Comparison of ENCODE assay signal across 26 mouse cellular contexts in genomic region chr8:105310118-105310517, GRCm38 (mm10). TPM values are rescaled to one million over a fixed set of nuclear protein-coding genes. Genes with fewer than 3 reads are reported as not detected.
A peak's percentile ranks its signal among the peaks of the same experiment; 100 is the strongest.
DNase-seq lines count a peak whose midpoint lies in the region; ATAC-seq and TF ChIP-seq lines count a peak whose summit lies in the region.
"Had no signal": no experiment of that assay in that cellular context is flagged by ENCODE, and none has a peak within 500 bp of the region (broad histone marks: within the 10 kb centered on the region; RNA-seq: fewer than 3 reads in every experiment).

No protein-coding gene starts in this region.

- H3K4me3 ChIP-seq in liver, embryonic 12.5 days, result no peak overlapping the region
- H3K4me3 ChIP-seq in liver, postnatal 0 days (ENCODE audit: low read depth, low read length), result no peak overlapping the region
- H3K4me3 ChIP-seq: forebrain, embryonic 10.5 days; forebrain, embryonic 13.5 days; heart, embryonic 12.5 days; heart, embryonic 15.5 days; hindbrain, embryonic 10.5 days; hindbrain, embryonic 13.5 days; intestine, embryonic 15.5 days had no signal

- no peaks in the 10 kb centered on the region for H3K9me3 ChIP-seq in liver, embryonic 12.5 days (replicated peaks)
- no peaks in the 10 kb centered on the region for H3K9me3 ChIP-seq in liver, postnatal 0 days (ENCODE audit: low read length)
- H3K9me3 ChIP-seq: forebrain, embryonic 10.5 days; forebrain, embryonic 13.5 days; G1E; heart, embryonic 12.5 days; heart, embryonic 15.5 days; hindbrain, embryonic 10.5 days; hindbrain, embryonic 13.5 days; intestine, embryonic 15.5 days had no signal

- H3K36me3 ChIP-seq in liver, embryonic 12.5 days, result peaks cover 100% of the 10 kb centered on the region
- peaks cover 66% of the 10 kb centered on the region for H3K36me3 ChIP-seq in liver, postnatal 0 days (replicated peaks; ENCODE audit: insufficient read depth, low read length)

- no peak overlapping the region for H3K4me2 ChIP-seq in liver, embryonic 12.5 days
- no peak overlapping the region for H3K4me2 ChIP-seq in liver, postnatal 0 days (ENCODE audit: low read depth, low read length)
- H3K4me2 ChIP-seq: forebrain, embryonic 13.5 days; heart, embryonic 12.5 days; heart, embryonic 15.5 days; hindbrain, embryonic 13.5 days; intestine, embryonic 15.5 days had no signal

- TF ChIP-seq CTCF in liver, postnatal 0 days (IDR thresholded peaks at IDR 0.05; ENCODE audit: low read depth), result no peak

- no peak for TF ChIP-seq EP300 in liver, postnatal 0 days (IDR thresholded peaks at IDR 0.05; ENCODE audit: low read depth)

- intact Hi-C loops in left cerebral cortex, postnatal 14 days (cut with DNase I), result no loop called here

- no peak for ATAC-seq in liver, embryonic 12.5 days
- no peak for ATAC-seq in liver, postnatal 0 days
- ATAC-seq: forebrain, embryonic 13.5 days; forebrain, embryonic 16.5 days; hindbrain, embryonic 16.5 days; intestine, embryonic 15.5 days; Patski had no signal

- 0 out of 2 replicates have a peak overlapping the region, but pooled peaks have one; percentile 25 for H3K27ac ChIP-seq in liver, embryonic 12.5 days
- no peak overlapping the region for H3K27ac ChIP-seq in liver, postnatal 0 days (ENCODE audit: low read depth)
- H3K27ac ChIP-seq: forebrain, embryonic 10.5 days; forebrain, embryonic 13.5 days; heart, embryonic 15.5 days; hindbrain, embryonic 10.5 days; hindbrain, embryonic 13.5 days; intestine, embryonic 15.5 days had no signal

- peak; percentile 69 for DNase-seq in cerebellum, adult 11-12 months
- no peak for DNase-seq in cerebellum, postnatal 4 days (ENCODE audit: low spot score in 2 of 2)
- DNase-seq in liver, postnatal 0 days, result no peak
- peak; percentile 72 for DNase-seq in cerebellum, adult 9-11 months
- DNase-seq in left cerebral cortex, postnatal 14 days (ENCODE audit: low spot score in 2 of 2), result no peak
- DNase-seq: adrenal gland, postnatal 10 days; adrenal gland, postnatal 36 days; B cell, adult 2 months; gastrocnemius, postnatal 14 days; heart, adult 18-20 months; heart, postnatal 10 days; heart, postnatal 36 days; kidney, adult 11 months had no signal

- no peak overlapping the region for H3K9ac ChIP-seq in liver, embryonic 12.5 days
- H3K9ac ChIP-seq in liver, postnatal 0 days (replicated peaks), result no peak overlapping the region
- H3K9ac ChIP-seq: forebrain, embryonic 13.5 days; heart, embryonic 12.5 days; heart, embryonic 15.5 days; hindbrain, embryonic 13.5 days; intestine, embryonic 15.5 days had no signal

- peaks cover 56% of the 10 kb centered on the region for H3K4me1 ChIP-seq in liver, embryonic 12.5 days
- peaks cover 10% of the 10 kb centered on the region for H3K4me1 ChIP-seq in liver, postnatal 0 days (ENCODE audit: insufficient read depth)

- WGBS in liver, embryonic 12.5 days (ENCODE audit: insufficient replicate concordance), result 82% methylated on average over 8 of the region's 8 CpGs
- 84% methylated on average over 8 of the region's 8 CpGs for WGBS in liver, postnatal 0 days (ENCODE audit: insufficient replicate concordance)

- H3K27me3 ChIP-seq in liver, embryonic 12.5 days (replicated peaks), result no peaks in the 10 kb centered on the region
- no peaks in the 10 kb centered on the region for H3K27me3 ChIP-seq in liver, postnatal 0 days (ENCODE audit: insufficient read depth, low read length)
- H3K27me3 ChIP-seq: CH12.LX; forebrain, embryonic 13.5 days; heart, embryonic 12.5 days; heart, embryonic 15.5 days; hindbrain, embryonic 13.5 days; intestine, embryonic 15.5 days; Patski had no signal

RNA-seq across cellular contexts. Expression of gene Elmo3, which starts 4.7 kb away (rescaled TPM):
- polyA plus RNA-seq in liver, embryonic 12.5 days (2016; fragmentation: Nextera tagmentation; extraction: Ambion mirVana), result 2.7 and 3.0 TPM in 2 replicates
- polyA plus RNA-seq in liver, postnatal 0 days (2015; fragmentation: Nextera tagmentation; extraction: Ambion mirVana), result 7.8 TPM in 2 replicates
- total RNA-seq in left cerebral cortex, postnatal 14 days (2021), result under 1 TPM; 0.31 to 0.91 TPM

RNA-seq across cellular contexts. Expression of gene E2f4, which starts 12.7 kb away (rescaled TPM):
- 239 TPM in 2 replicates for polyA plus RNA-seq in liver, embryonic 12.5 days (2016; fragmentation: Nextera tagmentation; extraction: Ambion mirVana)
- polyA plus RNA-seq in liver, postnatal 0 days (2015; fragmentation: Nextera tagmentation; extraction: Ambion mirVana), result 62.9 and 65.7 TPM in 2 replicates
- 10 to 100 TPM; 31.5 to 32.1 TPM for total RNA-seq in left cerebral cortex, postnatal 14 days (2021)

RNA-seq across cellular contexts. Expression of gene Exoc3l, which starts 14.2 kb away (rescaled TPM):
- 11.9 and 13.8 TPM in 2 replicates for polyA plus RNA-seq in liver, embryonic 12.5 days (2016; fragmentation: Nextera tagmentation; extraction: Ambion mirVana)
- 6.6 and 7.1 TPM in 2 replicates for polyA plus RNA-seq in liver, postnatal 0 days (2015; fragmentation: Nextera tagmentation; extraction: Ambion mirVana)
- 1 to 10 TPM; 1.7 to 2.0 TPM for total RNA-seq in left cerebral cortex, postnatal 14 days (2021)

RNA-seq across cellular contexts. Expression of gene Lrrc29, which starts 16.0 kb away (rescaled TPM):
- 9.9 and 10.0 TPM in 2 replicates for polyA plus RNA-seq in liver, embryonic 12.5 days (2016; fragmentation: Nextera tagmentation; extraction: Ambion mirVana)
- 7.7 and 7.8 TPM in 2 replicates for polyA plus RNA-seq in liver, postnatal 0 days (2015; fragmentation: Nextera tagmentation; extraction: Ambion mirVana)
- total RNA-seq in left cerebral cortex, postnatal 14 days (2021), result 1 to 10 TPM; 5.1 to 6.9 TPM

RNA-seq across cellular contexts. Expression of gene Tmem208, which starts 16.0 kb away (rescaled TPM):
- 106 and 109 TPM in 2 replicates for polyA plus RNA-seq in liver, embryonic 12.5 days (2016; fragmentation: Nextera tagmentation; extraction: Ambion mirVana)
- 75.2 and 75.4 TPM in 2 replicates for polyA plus RNA-seq in liver, postnatal 0 days (2015; fragmentation: Nextera tagmentation; extraction: Ambion mirVana)
- 10 to 100 TPM; 42.2 to 43.1 TPM for total RNA-seq in left cerebral cortex, postnatal 14 days (2021)

Comparison
In these comparisons a context has a peak if more than half of its experiments do, and no peak if none do; other contexts are left out.
1. DNase-seq: peak in cerebellum, adult 11-12 months (single experiment) and cerebellum, adult 9-11 months (single experiment); none in cerebellum, postnatal 4 days (0 of 2), liver, postnatal 0 days (single experiment) and left cerebral cortex, postnatal 14 days (0 of 2).